Mouse (Mus musculus): ENCODE results near the gene Lrrc75a. TPM values are rescaled to one million over a fixed set of nuclear protein-coding genes. Genes with fewer than 3 reads are reported as not detected.
A peak's percentile ranks its signal among the peaks of the same experiment; 100 is the strongest.

The Lrrc75a gene
- total and polyA plus RNA-seq, 3 experiments = 7.0 to 8.9 TPM; not detected in 1

DNA sequence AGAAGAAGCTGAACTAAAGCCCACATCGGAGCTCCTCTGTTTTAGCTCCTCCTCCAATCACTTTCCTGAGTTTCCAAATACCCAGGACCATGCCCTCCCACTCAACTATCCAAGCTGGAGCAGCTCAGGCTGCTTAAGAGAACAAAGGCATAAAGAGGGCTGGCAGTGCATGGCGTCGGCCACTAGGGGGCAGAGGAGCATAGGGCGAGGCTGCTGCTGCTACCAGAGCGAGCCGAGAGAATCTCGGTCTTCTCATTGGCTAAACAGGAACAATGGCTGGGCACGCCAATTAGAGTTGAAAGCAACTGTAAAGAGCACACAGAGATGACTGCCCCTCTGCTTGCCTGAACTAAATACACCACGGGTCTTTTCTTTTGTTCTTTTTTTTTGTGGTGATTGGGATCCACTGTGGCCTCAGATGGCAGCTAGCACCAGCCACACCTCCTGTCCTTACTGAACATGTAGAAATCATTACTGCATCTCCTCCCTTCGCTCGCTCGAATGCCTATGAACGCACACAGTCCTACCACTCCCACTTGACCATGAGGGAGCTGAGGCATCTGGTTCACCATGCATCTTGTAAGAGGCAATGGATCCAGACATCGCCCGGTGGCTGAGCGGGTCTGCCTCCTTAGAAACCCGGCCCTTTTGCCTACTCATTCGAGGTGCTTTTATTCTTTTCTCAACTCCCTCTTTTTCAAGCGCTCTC lies 34.5 kb downstream of the Lrrc75a start:
- TF ChIP-seq CTCF (IDR thresholded peaks at IDR 0.05 in 2 of 3, conservative IDR thresholded peaks at IDR 0.05 in 1 of 3; ENCODE audit: control insufficient read depth in 1 of 3, insufficient read depth in 1 of 3, low read depth in 2 of 3, low read length in 3 of 3, poor library complexity in 1 of 3, severe bottlenecking in 1 of 3) (peak; percentile 98 to 100 (median 100)), NELFE (IDR thresholded peaks at IDR 0.05; ENCODE audit: low read depth, low read length) (peak; percentile 14; the same call in 1 of the 2 replicates), RAD21 (IDR thresholded peaks at IDR 0.05; ENCODE audit: low read depth, low read length) (peak; percentile 100), SIN3A (IDR thresholded peaks at IDR 0.05; ENCODE audit: low read length) (0 out of 2 replicates have a peak, but pooled peaks have one; percentile 46), MAZ (IDR thresholded peaks at IDR 0.05; ENCODE audit: low read depth, low read length) (no peak), MYC (IDR thresholded peaks at IDR 0.05; ENCODE audit: low read depth, low read length) (peak; percentile 56; the same call in 1 of the 2 replicates), HCFC1 (IDR thresholded peaks at IDR 0.05; ENCODE audit: low read depth, low read length) (0 out of 2 replicates have a peak, but pooled peaks have one; percentile 43), NRF1 (IDR thresholded peaks at IDR 0.05; ENCODE audit: insufficient read depth, low read depth, low read length, poor library complexity, severe bottlenecking) (no peak), TBP (IDR thresholded peaks at IDR 0.05; ENCODE audit: low read depth, low read length) (0 out of 2 replicates have a peak, but pooled peaks have one; percentile 22), ZNF384 (IDR thresholded peaks at IDR 0.05; ENCODE audit: low read depth, low read length) (0 out of 2 replicates have a peak, but pooled peaks have one; percentile 27), ZC3H11A (IDR thresholded peaks at IDR 0.05; ENCODE audit: low read depth, low read length) (peak; percentile 99), RCOR1 (IDR thresholded peaks at IDR 0.05; ENCODE audit: low read depth, low read length) (0 out of 2 replicates have a peak, but pooled peaks have one; percentile 25), GATA1 (IDR thresholded peaks at IDR 0.05; ENCODE audit: low read depth, low read length) (no peak), JUND (IDR thresholded peaks at IDR 0.05; ENCODE audit: low read depth, low read length) (no peak), MEF2A (IDR thresholded peaks at IDR 0.05; ENCODE audit: extremely low read depth, insufficient replicate concordance, low read depth, low read length, poor library complexity, severe bottlenecking) (no peak), SMC3 (IDR thresholded peaks at IDR 0.05; ENCODE audit: low read depth, low read length) (peak; percentile 100), BHLHE40 (IDR thresholded peaks at IDR 0.05; ENCODE audit: borderline replicate concordance, low read depth, low read length) (0 out of 2 replicates have a peak, but pooled peaks have one; percentile 28), POLR2A (IDR thresholded peaks at IDR 0.05; ENCODE audit: control insufficient read depth in 1 of 2, insufficient read depth in 1 of 2, low read depth in 1 of 2, low read length in 2 of 2, poor library complexity in 1 of 2) (no peak), ELF1 (IDR thresholded peaks at IDR 0.05; ENCODE audit: low read depth, low read length) (peak; percentile 53; the same call in 1 of the 2 replicates)
- H3K4me3 ChIP-seq (ENCODE audit: control insufficient read depth in 1 of 2, insufficient read depth in 1 of 2, low read depth in 2 of 2, low read length in 2 of 2) = no peak overlapping the region
- no peaks in the 10 kb centered on the region for H3K79me2 ChIP-seq (ENCODE audit: control insufficient read depth, insufficient read depth, low read length, poor library complexity)
- no peak overlapping the region for H3K9ac ChIP-seq (ENCODE audit: control insufficient read depth, low read depth, low read length, poor library complexity, severe bottlenecking)
- H3K27ac ChIP-seq (ENCODE audit: control insufficient read depth, low read depth, low read length) = no peak overlapping the region
- no peaks in the 10 kb centered on the region for H3K27me3 ChIP-seq (ENCODE audit: control insufficient read depth in 1 of 2, insufficient read depth in 2 of 2, low read length in 2 of 2)
- no peaks in the 10 kb centered on the region for H3K9me3 ChIP-seq (replicated peaks; ENCODE audit: insufficient read depth, low read length)
- H3K36me3 ChIP-seq (ENCODE audit: control insufficient read depth in 1 of 2, insufficient read depth in 2 of 2, low read length in 2 of 2) = no peaks in the 10 kb centered on the region
- DNase-seq (ENCODE audit: low read depth, low spot score) = peak; percentile 96
- no peaks in the 10 kb centered on the region for H3K4me1 ChIP-seq (ENCODE audit: control insufficient read depth in 1 of 2, insufficient read depth in 2 of 2, low read length in 2 of 2)

DNA sequence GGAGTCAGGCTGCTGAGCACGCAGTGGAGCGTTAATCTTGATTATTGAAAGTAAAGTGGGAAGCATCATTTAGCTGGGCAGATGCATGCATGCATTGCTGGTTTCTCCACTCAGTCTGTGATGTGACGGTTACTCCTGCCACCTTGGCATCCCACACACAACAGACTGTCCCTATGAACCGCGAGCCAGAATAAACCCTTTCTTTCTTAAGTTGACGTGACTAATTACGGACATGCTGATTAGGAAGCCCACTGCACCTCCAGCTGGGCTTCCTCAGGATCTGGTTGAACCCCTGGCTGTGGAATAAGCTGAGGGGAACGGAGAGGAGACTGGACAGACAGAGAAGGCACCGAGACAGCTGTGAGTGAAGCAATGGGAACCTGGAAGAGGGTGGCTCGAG lies 35.7 kb downstream of the Lrrc75a start:
- no peak for TF ChIP-seq GABPA (IDR thresholded peaks at IDR 0.05; ENCODE audit: low read depth, low read length)
- no peak for TF ChIP-seq MEF2A (IDR thresholded peaks at IDR 0.05; ENCODE audit: extremely low read depth, insufficient replicate concordance, low read depth, low read length, poor library complexity, severe bottlenecking)
- no peak for TF ChIP-seq BHLHE40 (IDR thresholded peaks at IDR 0.05; ENCODE audit: borderline replicate concordance, low read depth, low read length)
- no peak for TF ChIP-seq POLR2AphosphoS5 (IDR thresholded peaks at IDR 0.05; ENCODE audit: borderline replicate concordance, low read depth, low read length)
- no peak for TF ChIP-seq MXI1 (IDR thresholded peaks at IDR 0.05; ENCODE audit: low read depth, low read length)
- no peak for TF ChIP-seq USF2 (IDR thresholded peaks at IDR 0.05; ENCODE audit: borderline replicate concordance in 1 of 2, insufficient read depth in 1 of 2, low read depth in 1 of 2, low read length in 2 of 2)
- TF ChIP-seq MYB (IDR thresholded peaks at IDR 0.05; ENCODE audit: low read depth, low read length) = no peak
- no peak for TF ChIP-seq TBP (IDR thresholded peaks at IDR 0.05; ENCODE audit: low read depth, low read length)
- no peak for TF ChIP-seq MAFK (IDR thresholded peaks at IDR 0.05; ENCODE audit: borderline replicate concordance, low read depth, low read length)
- TF ChIP-seq POLR2A (IDR thresholded peaks at IDR 0.05; ENCODE audit: control insufficient read depth in 1 of 2, insufficient read depth in 1 of 2, low read depth in 1 of 2, low read length in 2 of 2, poor library complexity in 1 of 2) = no peak
- TF ChIP-seq JUND (IDR thresholded peaks at IDR 0.05; ENCODE audit: low read depth, low read length) = no peak
- TF ChIP-seq ZNF384 (IDR thresholded peaks at IDR 0.05; ENCODE audit: low read depth, low read length) = no peak
- TF ChIP-seq SIN3A (IDR thresholded peaks at IDR 0.05; ENCODE audit: low read length) = no peak
- DNase-seq (ENCODE audit: low read depth, low spot score) = no peak
- Histone ChIP-seq H3K27me3 (ENCODE audit: control insufficient read depth in 1 of 2, insufficient read depth in 2 of 2, low read length in 2 of 2) (no peaks in the 10 kb centered on the region), H3K9me3 (replicated peaks; ENCODE audit: insufficient read depth, low read length) (no peaks in the 10 kb centered on the region), H3K9ac (ENCODE audit: control insufficient read depth, low read depth, low read length, poor library complexity, severe bottlenecking) (no peak overlapping the region), H3K4me3 (ENCODE audit: control insufficient read depth in 1 of 2, insufficient read depth in 1 of 2, low read depth in 2 of 2, low read length in 2 of 2) (no peak overlapping the region), H3K36me3 (ENCODE audit: control insufficient read depth in 1 of 2, insufficient read depth in 2 of 2, low read length in 2 of 2) (no peaks in the 10 kb centered on the region), H3K27ac (ENCODE audit: control insufficient read depth, low read depth, low read length) (no peak overlapping the region), H3K79me2 (ENCODE audit: control insufficient read depth, insufficient read depth, low read length, poor library complexity) (no peaks in the 10 kb centered on the region), H3K4me1 (ENCODE audit: control insufficient read depth in 1 of 2, insufficient read depth in 2 of 2, low read length in 2 of 2) (no peaks in the 10 kb centered on the region)
